Mouse (Mus musculus) forebrain, postnatal 0 days (tissue): Measurements from ENCODE around the gene Stxbp3. TPM values are rescaled to one million over a fixed set of nuclear protein-coding genes. Genes with fewer than 3 reads are reported as not detected.

Source experiments
- ATAC-seq: fragments of 200-750 bp; cut with Nextera tagmentation; 2 replicates; pipeline ENCODE4 v1.8.0; 2017; ENCODE audit warnings: mild to moderate bottlenecking, moderate library complexity
- DNase-seq: peaks from one replicate; pipeline ENCODE4 v3.0.0-alpha.2; 2015
- H3K27ac ChIP-seq: fragments of 300-500 bp; sonication (generic); 2 replicates; pipeline ENCODE4 v1.5.1; 2014; ENCODE audit warnings: low read depth, mild to moderate bottlenecking, antibody characterized with exemption, low read length, moderate library complexity, mixed read lengths
- H3K27me3 ChIP-seq: fragments of 300-500 bp; sonication (generic); 2 replicates; pipeline ENCODE4 v1.6.1; 2014; ENCODE audit warnings: mild to moderate bottlenecking, low read length, mixed read lengths; ENCODE audit not compliant: insufficient read depth
- H3K36me3 ChIP-seq: fragments of 300-500 bp; sonication (generic); 2 replicates; pipeline ENCODE4 v1.6.1; 2014; ENCODE audit warnings: mild to moderate bottlenecking, moderate library complexity; ENCODE audit not compliant: insufficient read depth
- H3K4me1 ChIP-seq: fragments of 300-500 bp; sonication (generic); 2 replicates; pipeline ENCODE4 v1.6.1; 2014; ENCODE audit warnings: antibody characterized with exemption; ENCODE audit not compliant: insufficient read depth
- H3K4me2 ChIP-seq: fragments of 300-500 bp; sonication (generic); 2 replicates; pipeline ENCODE4 v1.6.1; 2014; ENCODE audit warnings: low read depth, mild to moderate bottlenecking, moderate library complexity
- H3K4me3 ChIP-seq: fragments of 300-500 bp; sonication (generic); 2 replicates; pipeline ENCODE4 v1.5.1; 2014; ENCODE audit warnings: low read depth, low read length, mixed read lengths
- H3K9ac ChIP-seq: fragments of 300-500 bp; sonication (generic); 2 replicates; pipeline ENCODE4 v1.6.1; 2014; ENCODE audit warnings: mild to moderate bottlenecking
- H3K9me3 ChIP-seq: fragments of 300-500 bp; sonication (generic); 2 replicates; pipeline ENCODE4 v1.6.1; 2016; ENCODE audit warnings: low read length
- CTCF ChIP-seq: sonication (generic); IDR thresholded peaks from 2 replicates; pipeline ENCODE4 v1.5.1; 2016; ENCODE audit warnings: antibody characterized with exemption, control low read depth, low read depth
- WGBS: fragments of 180-500 bp; shearing (Covaris S2); extraction: QIAGEN DNeasy Blood & Tissue Kit; methylation state at CpG from one replicate; pipeline ENCODE4 v1.1.7; 2014; 5-methylcytosine and 5-hydroxymethylcytosine counted together
- polyA plus RNA-seq: library from polyadenylated mRNA; unstranded; fragments of >200 nt; fragmentation: Nextera tagmentation; extraction: Ambion mirVana; gene quantifications from 2 replicates; pipeline ENCODE4 v1.2.1, GENCODE M21; 2015
- total RNA-seq: library from RNA; depleted of rRNA; stranded (reverse); fragments of >200 nt; gene quantifications from 2 replicates; pipeline ENCODE4 v1.2.3, GENCODE M21; 2014; rRNA removed

Gene Stxbp3
- total RNA-seq (9.5 and 9.7 TPM in 2 replicates), polyA plus RNA-seq (8.2 and 11.2 TPM in 2 replicates)

DNA sequence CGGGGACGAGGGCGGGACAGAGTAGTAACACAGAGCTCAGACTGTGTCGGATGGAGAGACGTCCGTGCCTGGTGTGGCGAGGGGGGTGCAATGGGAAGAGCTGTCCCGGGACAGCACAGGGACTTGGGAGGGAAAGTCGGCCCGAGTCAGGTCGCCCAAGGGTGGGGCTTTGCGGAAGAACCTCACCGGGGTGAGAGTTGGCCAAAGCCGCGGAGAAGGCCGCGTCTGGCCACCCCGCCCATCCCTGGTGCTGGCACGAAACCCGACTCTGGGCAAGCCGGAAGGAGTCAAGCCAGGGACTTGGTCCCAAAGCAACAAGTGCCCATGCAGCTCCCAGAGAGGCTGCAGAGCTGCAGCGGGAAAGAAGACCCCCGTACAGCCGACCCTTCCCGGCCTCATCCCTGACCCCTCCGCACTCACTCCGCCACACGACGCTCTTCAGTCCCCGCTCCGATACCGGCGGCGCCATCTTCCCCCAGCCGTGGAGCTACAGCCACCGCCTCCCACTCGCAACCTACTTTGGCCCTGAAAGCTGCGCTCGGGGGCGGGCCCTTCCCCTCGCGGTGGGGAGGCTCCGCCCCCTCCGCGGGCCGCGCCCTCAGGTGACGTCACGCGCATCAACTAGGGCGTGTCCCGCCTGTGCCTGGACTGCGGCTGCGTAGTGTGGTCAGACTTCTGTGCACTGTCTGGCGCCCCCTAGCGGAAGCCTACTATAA lies at the start of gene Stxbp3:
Stxbp3 (minus strand) TSS at position 527 of the 716 bp plus-strand sequence.
- Histone ChIP-seq H3K4me3 (peak within 1 kb of the TSS; percentile 74), H3K27me3 (no peaks in the 10 kb centered on the region), H3K4me2 (peak within 1 kb of the TSS; percentile 78), H3K36me3 (no peaks in the 10 kb centered on the region), H3K9ac (peak within 1 kb of the TSS; percentile 64), H3K27ac (peak within 1 kb of the TSS; percentile 58), H3K9me3 (no peaks in the 10 kb centered on the region), H3K4me1 (no peaks in the 10 kb centered on the region)
- peak; percentile 98 for ATAC-seq
- peak; percentile 99 for DNase-seq
- under 1% methylated on average over 56 of the region's 56 CpGs for WGBS
- TF ChIP-seq CTCF, result peak; percentile 96

- ATAC-seq, result no peak
- no peak for DNase-seq
- Histone ChIP-seq H3K9ac (no peak within 1 kb of the TSS), H3K4me2 (no peak within 1 kb of the TSS), H3K4me3 (no peak within 1 kb of the TSS), H3K4me1 (no peaks in the 10 kb centered on the region), H3K27ac (no peak within 1 kb of the TSS), H3K27me3 (no peaks in the 10 kb centered on the region), H3K9me3 (no peaks in the 10 kb centered on the region), H3K36me3 (no peaks in the 10 kb centered on the region)
- WGBS, result 94% methylated on average over 1 of the region's 1 CpGs
- TF ChIP-seq CTCF, result no peak
Measured at GRCm38 (mm10) chr3:108889908-108890307, 49.6 kb upstream of the Stxbp3 start, which contains the start of gene Fndc7. Fndc7 (minus strand) TSS chr3:108890008.

DNA sequence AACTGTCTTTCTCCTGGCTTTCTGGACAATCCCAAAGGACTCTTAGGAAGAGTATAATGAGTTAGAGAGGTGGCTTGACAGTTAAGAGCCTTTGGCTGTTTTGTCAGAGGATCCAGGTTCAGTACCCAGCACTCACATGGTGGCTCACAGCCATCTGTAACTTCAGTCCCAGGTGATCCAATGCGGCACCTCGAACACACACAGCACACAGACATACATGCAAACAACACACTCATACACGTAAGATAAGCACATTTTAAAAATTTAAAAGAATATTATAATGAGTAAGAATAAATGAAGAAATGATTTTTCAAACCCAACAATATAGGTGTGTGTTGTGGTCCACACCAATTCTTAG lies 47.3 kb upstream of the Stxbp3 start:
- Histone ChIP-seq H3K9ac (no peak overlapping the region), H3K27me3 (no peaks in the 10 kb centered on the region), H3K36me3 (no peaks in the 10 kb centered on the region), H3K4me3 (no peak overlapping the region), H3K27ac (no peak overlapping the region), H3K4me2 (no peak overlapping the region), H3K9me3 (no peaks in the 10 kb centered on the region), H3K4me1 (0 out of 2 replicates have a peak, but pooled peaks cover 2% of the 10 kb centered on the region)
- TF ChIP-seq CTCF, result no peak
- DNase-seq, result no peak
- ATAC-seq, result no peak
- 98% methylated on average over 3 of the region's 3 CpGs for WGBS

DNA sequence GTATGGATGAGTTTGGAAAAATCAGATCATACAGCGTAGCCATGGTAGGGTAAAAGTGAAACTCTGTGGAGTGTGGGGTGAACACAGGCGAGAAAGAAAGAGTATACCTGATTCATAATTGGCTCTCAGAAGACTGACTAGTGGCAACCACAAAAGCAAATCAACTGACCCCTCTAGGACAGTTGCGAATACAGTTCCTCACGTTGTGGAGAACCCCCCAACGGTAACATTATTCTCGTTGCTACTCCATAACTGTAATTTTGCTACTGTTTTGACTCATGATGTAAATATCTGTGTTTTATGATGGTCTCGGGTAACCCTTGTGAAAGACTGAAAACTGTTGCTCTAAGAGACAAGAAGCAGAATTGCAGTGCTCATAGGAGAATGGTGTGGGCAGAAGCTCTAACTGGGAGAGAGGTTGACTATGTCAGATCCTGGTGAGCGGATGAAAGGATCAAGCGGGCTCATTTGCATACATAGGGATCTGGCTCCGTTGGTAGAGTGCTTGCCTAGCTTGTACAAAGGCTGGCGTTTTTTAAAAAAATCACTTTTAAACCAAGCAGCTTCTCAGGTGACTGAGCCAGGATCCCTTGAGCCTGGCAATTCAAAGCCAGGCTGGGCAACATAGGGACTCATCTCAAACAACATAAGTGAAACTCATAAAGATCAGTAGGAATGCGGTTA lies 46.8 kb upstream of the Stxbp3 start:
- WGBS, result 68% methylated on average over 12 of the region's 12 CpGs
- Histone ChIP-seq H3K4me3 (no peak overlapping the region), H3K4me2 (no peak overlapping the region), H3K36me3 (no peaks in the 10 kb centered on the region), H3K27me3 (no peaks in the 10 kb centered on the region), H3K9ac (no peak overlapping the region), H3K9me3 (no peaks in the 10 kb centered on the region), H3K4me1 (0 out of 2 replicates have a peak, but pooled peaks cover 2% of the 10 kb centered on the region), H3K27ac (no peak overlapping the region)
- no peak for TF ChIP-seq CTCF
- DNase-seq (no peak), ATAC-seq (no peak)

GRCm38 (mm10) chr3:108885686-108886530 lies 45.6 kb upstream of the Stxbp3 start:
- no peak overlapping the region for H3K4me2 ChIP-seq
- H3K4me1 ChIP-seq, result 0 out of 2 replicates have a peak, but pooled peaks cover 2% of the 10 kb centered on the region
- no peak overlapping the region for H3K9ac ChIP-seq
- TF ChIP-seq CTCF, result no peak
- DNase-seq (no peak), ATAC-seq (no peak)
- H3K27me3 ChIP-seq, result no peaks in the 10 kb centered on the region
- no peak overlapping the region for H3K4me3 ChIP-seq
- H3K9me3 ChIP-seq, result no peaks in the 10 kb centered on the region
- WGBS, result 54% methylated on average over 9 of the region's 9 CpGs
- no peaks in the 10 kb centered on the region for H3K36me3 ChIP-seq
- no peak overlapping the region for H3K27ac ChIP-seq

- Histone ChIP-seq H3K9ac (no peak overlapping the region), H3K27me3 (no peaks in the 10 kb centered on the region), H3K4me3 (no peak overlapping the region), H3K4me1 (0 out of 2 replicates have a peak, but pooled peaks cover 2% of the 10 kb centered on the region), H3K4me2 (no peak overlapping the region), H3K9me3 (no peaks in the 10 kb centered on the region), H3K27ac (no peak overlapping the region), H3K36me3 (no peaks in the 10 kb centered on the region)
- no peak for TF ChIP-seq CTCF
- DNase-seq, result no peak
- no peak for ATAC-seq
- 37% methylated on average over 8 of the region's 8 CpGs for WGBS
Measured at GRCm38 (mm10) chr3:108884706-108885289, 44.5 kb upstream of the Stxbp3 start.
